Mouse (Mus musculus) heart, adult 8-10 months (tissue): ENCODE results near the gene Dkk2. TPM values are rescaled to one million over a fixed set of nuclear protein-coding genes. Genes with fewer than 3 reads are reported as not detected.
"Not testable (repeated sequence)": the region's sequence is repeated elsewhere in the genome, so short reads cannot be mapped to it uniquely, and the experiment has no call there.

Source experiments
- DNase-seq: peaks from one replicate; pipeline ENCODE4 v3.0.0; 2022; ENCODE audit warnings: low spot score
- total RNA-seq, 4 experiments: library from RNA; stranded (reverse); gene quantifications; 2 replicates each; pipeline ENCODE4 v1.2.4; 2022

Gene Dkk2
- total RNA-seq = under 1 TPM in 3 of 4 experiments, not detected in 1; 0.09 to 0.16 (median 0.14) TPM

DNA sequence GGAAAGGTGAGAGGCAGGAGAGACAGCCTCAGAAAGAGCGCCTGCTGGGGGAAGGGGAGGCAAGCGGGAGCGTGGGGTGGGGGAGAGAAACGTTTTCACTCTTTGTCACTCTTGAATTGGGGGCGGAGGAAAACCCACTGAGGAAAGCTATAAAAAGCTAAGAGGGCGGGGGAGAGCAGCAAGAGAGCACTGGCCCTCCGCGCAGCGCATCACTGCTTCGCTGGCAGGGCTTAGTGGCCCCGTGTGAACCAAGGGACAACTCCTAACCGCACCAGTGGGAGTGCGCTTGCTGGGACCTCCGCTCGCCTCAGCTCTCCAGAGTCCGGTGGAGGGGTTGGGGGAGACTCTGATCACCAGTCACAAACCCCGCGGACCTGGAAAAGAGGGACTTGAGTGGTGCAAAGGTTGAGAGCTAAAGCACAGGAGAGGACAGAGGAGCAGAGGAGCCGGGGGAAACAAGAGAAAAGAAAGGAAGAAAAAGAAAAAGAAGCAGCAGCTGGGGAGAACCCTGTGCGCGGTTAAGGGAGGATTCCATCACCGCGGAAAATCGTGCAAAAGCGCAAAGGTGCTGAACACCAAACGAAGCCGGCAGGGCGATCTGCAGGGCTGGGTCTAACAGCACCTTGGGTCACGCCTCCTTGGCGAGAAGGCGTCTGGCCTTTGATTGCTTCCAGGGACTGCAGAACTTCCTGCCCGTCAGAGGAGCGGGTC lies at the start of gene Dkk2:
TSS of gene Dkk2 (plus strand) at position 181 of the 711 bp plus-strand sequence.
- DNase-seq = no peak

GRCm38 (mm10) chr3:132036704-132037103 lies 48.4 kb upstream of the Dkk2 start:
- DNase-seq = no peak

- no peak for DNase-seq
Observed at GRCm38 (mm10) chr3:132037670-132038069, 47.4 kb upstream of the Dkk2 start.

DNA sequence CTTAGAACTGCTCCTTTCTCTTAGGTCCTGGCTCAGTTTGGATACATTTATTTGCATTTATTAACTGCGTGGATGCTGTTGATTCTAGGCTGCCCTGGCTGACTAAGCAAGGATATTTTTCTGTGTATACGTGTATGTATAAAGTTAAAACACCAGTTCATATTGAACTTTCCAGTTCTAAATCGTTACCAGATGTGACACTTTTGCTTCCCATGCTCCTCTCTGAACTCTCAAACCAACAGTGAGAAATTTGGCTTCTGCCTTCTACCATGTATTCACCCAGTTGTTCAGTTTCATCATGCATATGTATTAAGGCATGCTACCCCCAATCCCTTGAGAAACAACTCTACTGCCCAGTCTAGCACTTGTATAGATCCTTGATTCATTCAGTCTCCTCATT lies 45.0 kb upstream of the Dkk2 start:
- no peak for DNase-seq

DNA sequence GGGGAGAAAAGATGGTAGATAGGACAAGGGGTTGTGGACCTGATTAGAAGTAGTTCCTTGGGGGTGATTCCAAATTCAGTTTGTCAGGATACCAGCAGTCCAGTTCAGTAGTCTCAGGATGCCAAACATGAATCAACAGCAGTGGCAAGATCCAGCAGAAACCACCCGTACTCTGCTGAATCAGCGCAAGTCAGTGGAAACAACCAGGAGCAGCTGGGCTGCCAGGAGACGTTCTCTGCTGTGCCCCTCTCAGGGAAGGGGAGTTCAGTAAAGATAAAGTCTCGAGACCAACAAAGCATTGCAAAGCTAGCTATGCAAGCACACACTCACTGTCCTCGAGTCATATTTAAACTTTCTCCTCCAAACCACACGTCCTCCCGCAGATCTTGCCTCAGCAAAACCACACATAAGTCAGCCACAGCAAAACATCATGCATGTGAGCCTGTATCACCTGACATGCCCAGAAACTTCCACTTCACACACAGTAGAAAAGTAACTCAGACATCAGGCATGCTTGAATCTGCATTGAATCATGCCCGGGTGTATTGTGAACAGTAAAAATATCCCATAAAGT lies 34.1 kb upstream of the Dkk2 start:
- no peak for DNase-seq

- DNase-seq = not testable (repeated sequence)
Observed at GRCm38 (mm10) chr3:132062816-132063215, 22.3 kb upstream of the Dkk2 start.

- no peak for DNase-seq
Observed at GRCm38 (mm10) chr3:132063374-132063773, 21.7 kb upstream of the Dkk2 start.

DNA sequence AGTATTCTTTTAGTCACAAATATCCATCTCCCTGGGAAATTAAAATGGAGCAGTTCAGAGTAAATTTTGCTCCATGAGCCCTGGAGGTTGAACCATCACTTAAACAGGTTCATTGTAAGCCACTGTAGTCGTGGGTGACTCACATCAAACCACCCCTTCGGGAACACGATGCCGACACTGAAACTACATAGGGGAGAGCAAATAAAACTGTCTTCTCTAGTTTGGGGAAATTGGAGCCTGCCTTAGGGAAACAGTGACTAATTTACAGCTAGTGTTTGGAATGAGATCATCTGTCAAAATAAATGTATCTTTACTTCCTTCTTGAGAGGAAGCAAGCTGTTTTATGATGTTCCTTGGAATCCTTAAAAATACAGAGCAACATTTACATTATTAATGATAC lies 21.1 kb upstream of the Dkk2 start:
- DNase-seq = no peak

DNA sequence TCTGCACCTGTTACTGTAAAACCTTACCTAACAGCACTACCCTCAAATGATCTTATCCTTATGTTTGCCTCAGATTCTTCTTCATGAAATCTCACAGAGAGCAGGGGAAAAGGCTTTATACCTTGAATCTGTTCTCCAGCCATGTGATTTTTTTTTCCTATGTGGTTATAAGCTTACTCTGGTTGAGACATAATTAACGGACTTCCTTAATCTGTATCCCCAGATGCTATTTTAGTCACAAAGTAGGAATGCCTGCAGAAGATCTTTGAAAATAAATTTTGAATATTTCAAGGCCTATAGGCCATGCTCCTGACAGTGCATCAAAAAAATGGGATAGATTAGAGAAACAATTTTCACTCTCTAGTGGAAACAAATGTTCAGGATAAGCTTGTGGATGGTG lies 20.2 kb upstream of the Dkk2 start:
- DNase-seq = no peak

GRCm38 (mm10) chr3:132070949-132071348 lies 14.1 kb upstream of the Dkk2 start:
- DNase-seq = no peak

- DNase-seq = no peak
Observed at GRCm38 (mm10) chr3:132084018-132084417, 1.1 kb upstream of the Dkk2 start.

DNA sequence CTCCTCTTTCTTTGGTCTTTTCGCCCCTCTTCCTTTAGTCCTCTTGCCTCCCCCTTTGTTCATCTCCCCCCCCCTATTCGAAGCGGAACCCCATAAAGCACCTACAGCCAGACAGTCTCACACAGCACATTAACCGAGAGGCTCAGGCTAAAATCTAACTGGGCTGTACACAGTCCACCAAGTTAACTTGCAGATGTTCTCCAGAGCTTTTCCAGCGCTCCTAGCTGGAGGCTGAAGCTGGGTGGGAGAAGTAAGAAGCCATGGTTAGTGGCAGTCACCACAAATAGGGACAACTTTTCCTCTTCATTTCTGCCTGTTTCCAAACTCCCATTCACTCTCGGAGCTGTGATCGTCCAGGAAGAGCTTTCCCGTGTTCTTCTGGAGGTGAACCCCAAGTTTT lies 412 bp upstream of the Dkk2 start:
- DNase-seq = no peak

GRCm38 (mm10) chr3:132085823-132086350 lies 795 bp downstream of the Dkk2 start:
- no peak for DNase-seq

- no peak for DNase-seq
Observed at GRCm38 (mm10) chr3:132086461-132086860, 1.4 kb downstream of the Dkk2 start.

DNA sequence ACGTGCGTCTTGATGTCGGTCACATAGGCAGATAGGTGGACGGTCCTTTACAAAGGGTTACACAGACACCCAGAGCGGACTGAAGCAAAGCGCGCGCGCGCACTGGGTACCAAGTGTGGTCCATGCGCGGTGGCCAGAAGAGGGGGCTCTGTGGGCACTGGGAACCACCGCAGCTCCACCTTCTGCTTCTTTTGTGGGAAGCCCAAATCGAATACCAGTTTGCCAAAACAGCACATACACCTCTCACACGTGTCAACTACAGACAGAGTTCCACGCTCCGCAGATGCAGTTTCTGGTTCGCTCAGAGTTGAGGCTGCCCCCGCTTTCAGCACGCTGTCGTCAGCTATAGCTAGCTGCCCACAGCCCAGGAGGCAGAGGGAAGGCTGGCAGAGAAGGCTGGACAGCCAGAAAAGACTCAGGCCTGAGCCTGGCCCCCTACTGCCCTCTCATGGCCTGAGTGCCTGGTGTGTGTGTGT lies 2.0 kb downstream of the Dkk2 start:
- no peak for DNase-seq

DNA sequence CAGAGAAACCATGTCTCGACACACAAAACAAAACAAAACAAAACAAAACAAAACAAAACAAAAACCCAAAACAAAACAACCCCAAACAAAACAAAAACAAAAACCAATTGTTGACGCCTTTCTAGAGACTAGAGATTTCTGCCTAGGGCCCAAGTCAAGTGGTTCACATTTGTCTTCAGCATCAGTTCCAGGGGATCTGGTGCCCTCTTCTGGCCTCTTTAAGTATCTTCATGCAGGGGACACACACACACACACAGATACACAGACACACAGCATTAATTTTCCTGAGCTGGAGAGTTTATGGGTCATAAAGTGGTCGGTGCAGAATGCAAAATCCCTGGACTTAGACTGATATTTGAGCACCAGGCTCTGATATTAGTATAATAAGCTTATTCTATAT lies 7.9 kb downstream of the Dkk2 start:
- no peak for DNase-seq

GRCm38 (mm10) chr3:132096296-132096695 lies 11.2 kb downstream of the Dkk2 start:
- DNase-seq = no peak

- DNase-seq = no peak
Observed at GRCm38 (mm10) chr3:132100746-132101145, 15.7 kb downstream of the Dkk2 start.

- no peak for DNase-seq
Observed at GRCm38 (mm10) chr3:132103020-132103419, 17.9 kb downstream of the Dkk2 start.

- peak; percentile 6 for DNase-seq
Observed at GRCm38 (mm10) chr3:132103454-132103853, 18.4 kb downstream of the Dkk2 start.

GRCm38 (mm10) chr3:132115772-132116511 lies 30.9 kb downstream of the Dkk2 start:
- no peak for DNase-seq

DNA sequence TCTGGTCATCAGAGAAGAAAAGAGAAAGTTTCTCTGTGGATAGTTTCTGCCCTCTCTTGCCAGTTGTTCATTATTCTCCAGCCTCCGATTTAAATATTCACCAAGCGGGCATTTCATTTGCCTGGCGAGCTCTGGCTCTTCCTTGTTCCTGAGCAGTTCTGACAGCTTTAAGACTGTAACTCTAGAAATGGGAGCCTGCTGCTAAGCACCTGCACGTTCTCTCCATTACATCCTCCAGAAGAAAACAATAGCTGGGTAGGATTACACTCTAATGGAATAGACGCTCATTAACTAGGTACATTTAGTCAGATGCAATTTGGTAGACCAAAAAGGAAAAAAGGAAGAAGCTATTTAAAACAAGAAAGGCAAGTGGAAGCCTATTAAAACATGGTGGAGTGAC lies 36.3 kb downstream of the Dkk2 start:
- no peak for DNase-seq
